Mouse (Mus musculus): ENCODE data around the gene Smyd1.
"Not testable (repeated sequence)": the region's sequence is repeated elsewhere in the genome, so short reads cannot be mapped to it uniquely, and the experiment has no call there.

Gene Smyd1

DNA sequence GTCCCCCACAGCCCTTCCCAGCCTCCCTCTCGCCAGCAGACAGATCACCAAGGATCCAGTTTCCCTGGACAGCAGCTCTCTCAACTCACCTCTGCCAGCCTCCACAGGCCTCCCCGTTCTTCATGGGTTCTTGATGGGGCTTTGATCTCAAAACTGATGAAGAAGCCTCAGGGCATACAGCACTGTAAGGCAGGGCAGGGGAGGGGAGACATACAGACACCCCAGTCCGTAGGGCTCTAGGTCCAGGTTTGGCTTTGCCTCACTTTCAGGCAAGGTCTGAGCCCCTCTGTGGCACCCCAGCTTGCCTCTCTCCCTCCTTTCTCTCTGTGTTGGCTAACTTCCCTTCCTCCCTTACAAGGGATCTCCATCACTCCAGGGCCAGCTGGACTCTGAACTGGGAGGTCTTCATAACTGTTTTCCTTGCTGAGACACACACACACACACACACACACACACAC lies at the start of gene Smyd1:
Gene Smyd1, minus strand, starts transcription at position 408 of the 458 bp plus-strand sequence.
- no peak for DNase-seq (ENCODE audit: low read depth, low spot score)

DNA sequence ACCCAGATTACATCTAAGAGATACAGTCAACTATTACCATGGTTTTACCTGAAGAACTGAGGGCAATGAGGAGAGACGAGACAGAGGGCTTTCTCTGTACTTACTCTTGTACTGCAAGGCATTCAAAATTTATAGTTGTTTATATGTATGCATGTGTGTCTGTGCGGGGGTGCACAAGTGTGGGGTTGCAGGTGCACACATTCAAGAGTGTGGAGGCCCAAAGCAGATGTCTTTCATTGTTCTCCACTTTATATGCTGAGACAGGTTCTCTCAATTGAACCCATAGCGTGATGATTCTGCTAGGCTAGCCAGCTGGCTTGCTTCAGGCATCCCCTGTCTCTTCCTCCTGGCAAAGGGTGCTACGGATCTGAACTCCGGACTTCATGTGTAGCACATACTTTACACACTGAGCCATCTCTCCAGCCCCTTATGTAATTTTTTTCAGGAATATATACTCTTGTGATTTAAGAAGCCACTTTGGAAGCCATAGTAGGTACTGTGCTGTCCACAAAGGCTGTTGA lies 49.1 kb upstream of the Smyd1 start:
- no peak for DNase-seq (ENCODE audit: low read depth, low spot score)

DNA sequence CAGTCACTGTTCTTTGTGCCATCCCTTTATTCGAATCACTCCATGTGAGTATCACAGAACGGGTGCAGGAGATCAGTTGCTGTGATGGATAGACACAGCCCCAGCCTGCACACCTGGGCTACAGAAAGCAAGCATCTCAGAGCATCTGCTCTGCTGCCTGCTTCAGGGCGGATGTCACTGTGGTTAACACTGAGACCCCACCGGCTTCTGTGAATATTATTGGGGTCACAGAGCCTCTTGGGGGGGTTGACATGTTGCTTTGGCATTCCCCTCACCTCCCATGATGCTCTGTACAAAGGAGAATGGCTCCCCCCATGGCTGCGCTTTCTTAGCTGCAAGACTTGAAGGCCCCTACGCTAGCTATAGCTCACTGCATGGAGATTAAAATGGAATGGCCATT lies 47.4 kb upstream of the Smyd1 start:
- DNase-seq (ENCODE audit: low read depth, low spot score), result no peak

DNA sequence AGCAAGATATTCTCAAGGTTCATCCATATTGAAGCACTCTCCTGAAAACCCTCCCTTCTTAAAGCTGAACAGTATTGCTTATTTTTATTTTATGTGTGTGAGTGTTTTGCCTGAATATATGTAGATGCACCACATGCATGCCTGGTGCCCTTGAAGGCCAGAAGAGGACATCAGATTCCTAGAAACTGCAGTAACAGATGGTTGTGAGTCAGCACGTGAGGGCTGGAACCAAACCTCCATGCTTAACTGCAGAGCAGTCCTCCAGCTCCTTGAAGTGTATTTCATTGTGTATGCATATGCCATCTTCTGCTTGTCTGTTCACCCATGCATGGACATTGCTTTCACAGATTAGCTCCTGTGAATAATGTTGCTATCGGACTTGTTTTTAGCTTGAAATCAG lies 42.0 kb upstream of the Smyd1 start:
- DNase-seq (ENCODE audit: low read depth, low spot score), result no peak

DNA sequence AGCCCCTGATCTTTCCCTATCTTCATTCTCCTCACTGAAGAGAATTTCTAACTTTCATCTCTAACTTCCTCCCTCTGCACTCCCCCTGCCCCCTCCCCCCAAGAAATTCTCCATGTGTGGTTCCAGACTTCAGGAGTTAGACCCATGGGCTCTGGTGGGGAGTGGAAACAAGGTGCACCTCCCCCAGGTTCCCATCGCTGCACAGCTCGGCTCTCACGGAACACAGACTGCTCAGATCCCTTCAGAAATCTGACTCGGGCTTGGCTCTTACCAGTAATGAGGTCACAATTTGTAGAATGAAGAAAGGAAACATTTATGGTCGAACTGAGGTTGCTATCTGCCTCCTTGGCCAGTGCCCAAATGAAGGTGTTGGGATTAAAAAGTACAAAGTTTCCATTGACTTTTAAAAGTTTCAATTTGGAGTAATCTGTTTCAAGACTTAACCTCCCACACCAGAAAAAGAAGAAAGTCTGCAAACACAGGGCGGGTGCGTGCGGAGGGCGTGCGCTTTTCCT lies 39.2 kb upstream of the Smyd1 start:
- no peak for DNase-seq (ENCODE audit: low read depth, low spot score)

DNA sequence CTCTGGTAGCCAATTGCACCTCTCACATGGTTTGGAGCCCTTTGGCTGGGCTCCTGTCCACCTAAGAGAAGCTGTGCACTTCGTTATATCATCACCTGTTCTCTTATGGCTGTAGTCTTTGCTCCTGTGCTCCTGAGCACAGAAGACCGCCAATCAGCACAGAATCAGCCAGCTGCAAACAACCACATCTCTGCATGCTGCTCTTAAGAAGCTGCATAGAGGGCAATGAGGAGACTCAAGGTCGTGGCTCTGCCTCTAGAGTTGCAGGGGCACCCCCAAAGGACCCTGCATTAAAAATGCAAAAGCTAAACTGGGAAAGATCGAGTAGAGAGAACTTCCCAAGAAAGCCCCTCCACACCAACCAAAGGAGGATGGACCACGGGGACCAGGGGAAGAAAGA lies 38.7 kb upstream of the Smyd1 start:
- no peak for DNase-seq (ENCODE audit: low read depth, low spot score)

DNA sequence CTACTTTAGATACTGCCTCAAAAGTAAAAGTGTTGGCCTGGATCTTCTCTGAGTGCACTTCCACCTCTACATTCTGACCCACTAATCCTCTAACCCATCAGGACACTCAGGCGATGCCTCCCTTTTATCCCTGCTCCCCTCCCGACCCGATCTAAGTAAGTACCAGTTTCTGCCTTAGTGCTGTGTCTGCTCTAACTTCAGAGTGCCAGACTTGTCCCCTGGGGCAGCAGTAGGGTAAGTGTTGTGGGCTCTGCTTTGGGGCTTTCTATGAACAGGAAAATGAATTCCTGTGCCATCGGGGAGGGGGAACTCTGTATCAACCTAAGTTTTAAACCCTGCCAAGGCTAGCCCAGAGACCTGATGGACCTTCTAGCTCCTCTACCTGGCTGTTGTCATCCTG lies 38.2 kb upstream of the Smyd1 start:
- no peak for DNase-seq (ENCODE audit: low read depth, low spot score)

DNA sequence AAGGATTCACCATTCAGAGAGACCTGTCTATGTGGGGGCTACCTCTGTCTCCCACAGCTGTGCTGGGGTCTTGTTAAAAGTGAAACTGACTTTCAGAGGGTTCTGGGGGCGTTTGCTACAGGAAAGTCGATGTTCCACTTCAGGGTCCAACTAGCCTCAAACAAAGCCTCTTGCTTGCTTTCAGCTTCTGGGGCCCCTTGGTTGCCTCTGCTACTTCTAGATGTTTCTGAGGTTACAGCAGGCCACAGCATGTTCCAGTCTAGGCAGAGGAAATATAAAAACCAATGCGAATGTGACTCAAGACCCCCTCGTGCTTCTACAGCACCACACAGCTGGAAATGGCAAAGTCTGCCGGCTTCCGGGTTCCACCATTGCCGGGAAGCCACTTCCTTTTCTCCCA lies 35.5 kb upstream of the Smyd1 start:
- DNase-seq (ENCODE audit: low read depth, low spot score), result no peak

DNA sequence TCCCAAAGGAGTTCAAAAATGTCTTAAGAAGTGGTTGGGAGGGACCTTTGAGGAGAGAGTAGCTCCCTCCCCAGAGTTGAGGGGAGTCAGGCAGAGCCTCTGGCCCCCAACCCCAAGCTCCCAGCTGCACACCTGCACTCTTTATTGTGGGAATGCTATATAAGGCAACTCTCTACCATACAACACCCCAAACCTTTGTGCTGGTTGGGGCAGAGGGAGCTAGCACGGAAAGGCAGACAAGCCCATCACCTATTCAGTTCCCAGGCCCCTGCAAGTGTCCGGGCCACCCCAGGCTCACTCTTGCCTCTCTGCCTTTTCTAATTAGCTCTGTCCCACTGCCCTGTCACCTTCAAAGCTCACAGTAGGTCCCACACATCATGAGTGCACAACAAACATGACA lies 31.7 kb upstream of the Smyd1 start:
- DNase-seq (ENCODE audit: low read depth, low spot score), result no peak

DNA sequence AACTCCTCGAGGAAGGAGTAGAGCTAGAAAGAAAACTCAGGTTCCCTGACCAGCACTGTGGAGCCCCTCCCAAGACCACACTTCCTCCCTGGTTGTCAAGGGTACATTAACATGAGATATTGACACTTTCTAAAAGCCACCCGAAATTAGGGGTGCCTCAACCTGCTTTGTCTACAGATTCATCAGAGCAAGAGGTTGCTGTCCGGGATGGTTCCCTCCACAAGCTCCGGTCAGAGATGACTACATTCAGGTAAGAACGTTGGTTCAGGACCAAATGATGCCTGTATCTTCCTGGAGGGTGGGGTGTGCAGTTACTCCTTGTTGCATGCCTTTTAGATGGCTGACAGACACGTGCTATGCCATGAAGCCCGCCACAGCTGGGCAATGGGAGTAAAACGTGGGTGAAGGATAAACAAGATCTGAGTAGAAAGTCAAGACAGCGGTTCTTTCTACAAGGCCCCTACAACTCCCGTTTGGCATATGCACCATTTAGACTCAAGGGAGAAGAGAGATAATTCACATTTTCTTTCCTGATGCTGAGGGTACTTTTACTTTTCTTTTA lies 30.9 kb upstream of the Smyd1 start:
- no peak for DNase-seq (ENCODE audit: low read depth, low spot score)

DNA sequence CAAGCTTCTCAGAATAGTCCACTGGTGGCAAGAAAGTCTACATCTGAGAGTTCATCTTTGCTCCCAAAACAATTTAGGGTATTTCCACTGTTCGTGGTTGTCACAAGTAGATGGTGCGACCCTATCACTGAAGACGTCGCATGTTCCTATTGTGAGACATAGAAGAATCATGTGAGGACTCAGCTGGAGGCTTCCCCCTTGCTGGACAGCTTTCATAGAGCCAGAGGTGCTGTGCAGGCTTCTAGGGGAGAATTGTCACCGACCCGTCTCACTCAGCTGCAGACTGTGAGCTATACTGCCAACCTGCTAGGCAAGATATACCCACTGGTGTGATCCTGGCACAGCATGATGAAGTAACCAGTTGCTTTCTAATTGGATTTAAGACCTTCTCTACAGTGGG lies 30.2 kb upstream of the Smyd1 start:
- no peak for DNase-seq (ENCODE audit: low read depth, low spot score)

DNA sequence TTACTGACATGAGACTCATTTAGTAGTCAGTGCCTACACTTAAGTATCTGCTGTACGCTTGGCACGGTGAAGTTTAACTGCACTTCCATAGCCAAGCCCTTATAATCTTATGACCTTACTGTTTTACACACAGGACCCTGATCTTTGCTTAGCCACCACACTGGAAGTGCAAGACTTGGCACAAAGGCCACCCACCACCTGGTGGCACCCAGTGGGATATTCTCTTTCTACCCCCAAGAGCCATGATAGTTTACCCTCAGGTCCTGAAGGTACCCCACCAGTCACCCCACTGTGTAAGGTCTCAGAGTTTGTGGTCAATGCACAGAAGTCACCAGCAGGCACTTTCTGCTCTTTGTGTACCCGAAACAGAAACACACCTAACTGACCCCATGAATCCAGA lies 29.2 kb upstream of the Smyd1 start:
- DNase-seq (ENCODE audit: low read depth, low spot score), result no peak

DNA sequence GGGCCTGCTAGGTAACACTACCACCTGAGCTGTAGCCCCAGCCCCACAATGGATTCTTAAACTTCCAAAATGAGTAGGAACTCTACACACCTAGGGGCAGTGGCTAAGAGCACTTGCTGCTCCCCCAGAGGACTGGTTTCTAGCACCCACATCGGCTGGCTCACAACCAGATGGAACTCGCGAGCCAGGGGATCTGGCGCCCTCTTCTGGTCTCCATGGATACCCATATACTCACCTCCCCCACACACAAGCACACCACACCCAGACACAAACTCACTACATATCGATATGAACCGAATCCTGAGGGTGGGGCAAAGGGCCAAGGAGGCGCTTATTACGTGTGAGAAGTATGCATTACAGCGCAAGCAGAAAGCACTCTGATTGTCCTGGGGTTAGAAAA lies 26.0 kb upstream of the Smyd1 start:
- DNase-seq (ENCODE audit: low read depth, low spot score), result no peak

DNA sequence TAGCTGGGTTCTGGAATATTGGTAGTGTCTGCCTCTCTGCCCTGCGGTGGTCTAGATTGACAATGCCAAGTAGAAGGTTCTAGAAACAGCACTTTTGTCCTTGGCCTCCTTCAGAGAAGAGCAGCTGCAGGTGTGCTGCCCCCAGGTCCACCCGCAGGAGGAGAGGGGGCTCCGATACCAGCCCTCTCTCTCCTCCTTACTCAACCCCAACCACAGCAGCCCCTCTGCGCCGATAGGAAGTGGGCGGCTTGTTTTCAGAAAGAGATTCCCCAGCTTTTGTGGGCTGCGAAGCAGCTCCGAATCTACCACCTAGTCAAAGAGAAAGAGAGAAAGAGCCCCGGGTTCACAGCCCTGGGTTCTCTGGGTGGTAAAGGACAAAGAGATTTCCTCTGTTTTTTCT lies 19.1 kb upstream of the Smyd1 start:
- DNase-seq (ENCODE audit: low read depth, low spot score), result no peak

DNA sequence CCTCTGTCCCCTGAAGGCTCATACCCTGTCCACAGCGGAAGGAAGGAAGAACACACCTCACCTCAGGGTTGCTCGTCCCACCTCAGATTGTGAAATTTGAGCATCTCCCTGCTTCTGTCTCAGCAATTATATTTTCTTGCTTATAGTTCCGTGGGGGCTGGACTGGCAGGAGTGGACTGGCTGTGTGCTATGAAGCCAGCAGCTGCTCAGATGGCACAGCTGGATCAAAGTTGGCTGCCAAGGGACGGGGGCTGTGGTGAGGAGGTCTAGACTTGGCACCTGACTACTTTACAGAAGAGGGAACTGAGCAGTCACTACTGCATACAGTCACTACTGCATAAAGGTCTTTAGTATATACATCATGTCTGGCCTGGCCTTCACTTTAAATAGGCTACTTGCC lies 17.3 kb upstream of the Smyd1 start:
- no peak for DNase-seq (ENCODE audit: low read depth, low spot score)

DNA sequence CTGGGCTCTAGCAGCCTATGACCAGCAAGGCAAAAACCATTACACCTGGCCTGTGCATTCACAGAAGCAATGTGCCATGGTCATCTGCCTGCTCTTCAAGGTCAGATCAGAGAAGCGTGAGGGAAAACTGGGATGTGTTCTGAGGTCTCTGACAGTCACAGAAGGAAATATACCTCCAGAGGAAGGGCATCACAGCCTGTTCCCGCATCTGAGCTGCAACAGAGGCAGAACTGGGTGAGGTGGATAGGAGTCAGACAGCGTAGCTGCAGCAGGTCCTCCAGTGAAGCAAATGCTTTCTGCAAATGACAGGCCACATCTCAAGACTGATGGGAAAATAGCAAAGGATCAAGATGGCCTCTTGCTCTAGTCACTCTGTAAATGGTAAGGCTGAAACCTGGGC lies 16.9 kb upstream of the Smyd1 start:
- DNase-seq (ENCODE audit: low read depth, low spot score), result no peak

DNA sequence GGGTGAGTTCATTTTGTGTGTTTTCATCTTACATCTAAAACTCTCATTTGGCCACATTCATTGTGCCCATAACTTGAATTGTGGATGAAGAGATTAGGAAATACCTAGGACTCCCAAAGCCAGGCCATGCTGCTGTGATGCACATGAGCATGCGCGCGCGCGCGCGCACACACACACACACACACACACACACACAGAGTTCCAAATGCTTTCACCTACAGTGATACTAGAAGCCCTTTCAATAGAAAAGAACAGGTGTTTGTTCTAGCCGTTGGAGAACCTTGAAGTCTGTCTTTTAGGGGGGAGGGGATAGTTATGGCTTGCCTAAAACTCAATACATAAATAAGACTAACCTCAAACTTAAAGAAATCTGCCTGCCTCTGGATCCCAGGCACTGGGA lies 15.6 kb upstream of the Smyd1 start:
- no peak for DNase-seq (ENCODE audit: low read depth, low spot score)

DNA sequence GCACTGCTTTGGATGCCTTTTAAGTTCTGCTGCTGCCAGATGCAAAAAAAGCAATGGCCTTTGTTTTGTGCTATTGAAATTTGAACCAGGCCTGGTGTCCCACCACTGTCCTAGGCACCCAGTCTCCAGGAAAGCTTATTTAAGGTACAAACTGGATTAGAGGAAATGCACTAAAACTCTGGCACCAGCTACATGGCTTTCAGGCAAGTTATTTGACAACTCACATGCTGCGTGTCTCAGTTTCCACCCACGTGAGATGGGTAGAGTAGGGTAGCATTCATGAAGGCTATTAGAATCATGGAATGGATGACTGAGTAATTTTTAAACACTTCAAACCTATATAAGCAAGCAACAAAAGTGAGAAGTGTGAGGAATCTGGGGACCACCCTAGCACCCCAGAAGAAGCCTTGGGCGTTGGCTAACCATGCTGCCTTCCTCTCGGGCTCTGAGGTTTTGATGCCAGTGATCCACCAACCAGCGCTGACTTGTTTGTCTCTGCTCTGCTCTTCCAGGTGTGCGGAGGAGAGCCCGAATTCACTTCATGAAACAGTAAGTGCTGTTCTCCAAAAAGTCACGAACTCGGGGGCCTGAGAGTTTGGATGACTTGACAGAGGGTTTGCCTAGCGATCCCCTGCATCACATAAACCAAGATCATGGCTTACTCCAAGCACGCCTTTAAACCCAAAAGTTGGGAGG lies 11.7 kb upstream of the Smyd1 start:
- no peak for DNase-seq (ENCODE audit: low read depth, low spot score)

DNA sequence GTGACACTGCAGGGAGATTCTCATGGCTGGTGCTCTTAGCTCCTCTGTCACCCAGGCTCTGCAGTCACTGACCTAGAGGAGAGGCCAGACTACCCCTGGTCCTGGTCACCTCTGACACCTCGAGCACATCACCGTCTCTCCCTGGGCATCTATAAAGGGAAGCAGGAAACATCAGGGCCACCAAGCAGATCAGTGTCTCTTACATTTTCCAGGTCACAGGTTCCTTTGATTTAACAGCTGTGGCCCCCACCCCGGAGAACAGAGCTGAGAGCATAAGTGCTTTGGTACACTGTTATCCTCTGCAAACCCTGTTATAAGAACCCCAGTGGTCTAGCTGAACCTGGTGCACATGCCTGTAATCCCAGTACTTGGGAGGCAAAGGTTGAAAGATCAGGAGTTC lies 11.0 kb upstream of the Smyd1 start:
- no peak for DNase-seq (ENCODE audit: low read depth, low spot score)

DNA sequence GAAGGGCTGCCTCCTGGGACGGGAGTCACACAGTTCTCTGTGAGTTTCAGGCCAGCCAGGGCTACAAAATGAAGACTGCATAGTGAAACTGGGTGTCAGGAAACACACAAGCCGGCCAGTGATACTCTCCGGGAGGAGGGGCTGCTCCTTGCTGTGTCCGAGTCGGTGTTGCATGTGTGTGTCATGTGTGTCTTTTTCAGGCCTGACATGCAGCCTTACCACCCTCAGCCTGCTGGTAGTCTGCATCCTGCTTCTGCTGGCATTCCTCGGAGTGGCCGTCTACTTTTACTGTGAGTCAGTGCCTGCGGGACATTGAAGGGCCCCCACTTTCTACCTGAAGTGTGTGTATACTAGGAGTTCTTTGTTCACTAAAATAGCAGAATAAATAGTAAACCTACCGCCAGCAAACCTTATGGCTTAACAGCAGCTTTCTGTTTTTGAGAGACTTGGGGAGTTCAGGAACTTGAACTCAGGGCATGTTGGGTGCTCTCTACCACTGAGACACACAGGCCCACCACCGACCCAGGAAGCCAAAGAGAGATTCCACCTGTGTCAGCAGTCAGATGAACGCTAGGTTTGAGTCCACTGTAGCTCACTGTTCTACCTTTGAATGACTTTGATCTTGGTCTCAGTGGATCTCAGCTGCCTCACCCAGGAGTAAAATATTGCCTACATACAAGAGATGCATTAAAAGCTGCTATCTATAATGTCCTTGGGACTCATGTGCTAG lies 10.4 kb upstream of the Smyd1 start:
- DNase-seq (ENCODE audit: low read depth, low spot score), result no peak

DNA sequence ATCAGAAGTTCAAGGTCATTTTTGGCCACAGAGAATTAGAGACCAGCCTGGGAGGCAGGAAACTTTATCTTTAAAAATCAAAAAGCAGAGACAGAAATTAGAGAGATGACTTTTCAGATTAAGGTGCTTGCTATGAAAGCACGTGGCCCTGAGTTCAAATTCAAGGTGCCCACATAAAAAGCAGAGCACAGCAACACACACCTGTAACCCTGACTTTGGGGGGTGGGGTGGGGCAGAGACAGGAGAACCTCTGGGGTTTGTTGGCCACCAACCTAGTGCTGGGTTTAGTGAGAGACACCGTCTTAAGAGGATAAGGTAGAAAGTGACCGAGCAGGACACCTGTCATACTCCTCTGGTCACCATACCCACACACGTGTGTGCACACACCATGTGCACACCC lies 9.5 kb upstream of the Smyd1 start:
- not testable (repeated sequence) for DNase-seq (ENCODE audit: low read depth, low spot score)

DNA sequence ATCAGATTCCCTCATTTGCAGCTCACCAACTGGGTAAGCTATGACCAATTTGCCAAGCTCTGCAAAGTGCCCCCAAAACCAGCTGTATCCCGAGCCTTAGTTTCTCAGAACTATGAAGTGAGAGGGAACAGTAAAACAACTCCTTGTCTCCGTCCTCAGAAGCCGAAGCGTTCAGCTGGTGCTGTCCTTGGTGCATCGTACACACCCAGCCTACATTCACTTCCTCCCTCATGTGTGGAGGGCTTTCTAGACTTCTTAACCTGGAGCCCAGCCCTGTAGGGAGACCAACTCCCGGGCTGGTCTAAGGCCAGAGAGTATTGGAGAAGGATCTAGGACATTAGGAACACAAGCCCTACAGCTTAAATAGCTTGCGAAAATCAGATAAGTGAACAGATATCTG lies 8.5 kb upstream of the Smyd1 start:
- no peak for DNase-seq (ENCODE audit: low read depth, low spot score)

DNA sequence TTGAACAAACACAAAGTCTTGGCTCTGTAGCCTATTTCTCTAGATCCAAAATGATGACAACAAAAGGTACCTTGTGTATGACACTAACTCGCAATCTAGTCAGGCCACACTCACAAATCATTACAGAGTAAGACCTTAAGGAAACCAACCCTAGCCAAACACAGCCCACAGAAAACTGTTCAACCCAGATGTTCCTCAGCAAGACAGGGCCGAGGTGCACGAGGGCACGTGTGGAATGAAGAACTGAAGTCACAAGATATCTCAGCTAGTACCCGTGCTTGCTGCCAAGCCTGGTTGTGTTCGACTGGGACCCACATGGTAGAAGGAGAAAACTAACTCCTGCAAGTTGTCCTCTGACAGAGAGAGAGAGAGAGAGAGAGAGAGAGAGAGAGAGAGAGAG lies 7.8 kb upstream of the Smyd1 start:
- DNase-seq (ENCODE audit: low read depth, low spot score), result no peak

Measured in skeletal muscle tissue, adult 2 months (tissue).